Mouse (Mus musculus): ENCODE data around the gene Ndufa7. TPM values are rescaled to one million over a fixed set of nuclear protein-coding genes. Genes with fewer than 3 reads are reported as not detected.

The Ndufa7 gene
- polyA plus RNA-seq, 1 experiment from 2014 or later = 568 TPM

GRCm38 (mm10) chr17:33807181-33807888, 17.0 kb upstream of the Ndufa7 start:
- no peak for DNase-seq (ENCODE audit: low spot score)
- 70% methylated on average over 8 of the region's 9 CpGs for WGBS

GRCm38 (mm10) chr17:33808192-33808591, 16.2 kb upstream of the Ndufa7 start:
- ATAC-seq (ENCODE audit: low FRiP score) = no peak

More at GRCm38 (mm10) chr17:33807181-33807888, 17.0 kb upstream of the Ndufa7 start:
- Histone ChIP-seq H3K9ac (no peak overlapping the region), H3K4me1 (replicated peaks; ENCODE audit: control insufficient read depth, insufficient read depth, low read length) (peaks cover 7% of the 10 kb centered on the region), H3K4me2 (replicated peaks) (no peak overlapping the region), H3K4me3 (replicated peaks; ENCODE audit: low read length) (no peak overlapping the region), H3K27me3 (ENCODE audit: control insufficient read depth, insufficient read depth, low read length) (peaks cover 4% of the 10 kb centered on the region; the same call in 1 of the 2 replicates), H3K27ac (no peak overlapping the region), H3K9me3 (ENCODE audit: control insufficient read depth, low read length) (no peaks in the 10 kb centered on the region), H3K36me3 (replicated peaks; ENCODE audit: control insufficient read depth, insufficient read depth) (no peaks in the 10 kb centered on the region)
- ATAC-seq (ENCODE audit: low FRiP score) = no peak

GRCm38 (mm10) chr17:33810334-33811141, 13.8 kb upstream of the Ndufa7 start, which contains the start of gene Kank3:
Gene Kank3, plus strand, starts transcription at chr17:33810519.
- H3K27ac ChIP-seq = no peak within 1 kb of the TSS

More at GRCm38 (mm10) chr17:33808192-33808591, 16.2 kb upstream of the Ndufa7 start:
- Histone ChIP-seq H3K4me2 (replicated peaks) (no peak overlapping the region), H3K36me3 (replicated peaks; ENCODE audit: control insufficient read depth, insufficient read depth) (no peaks in the 10 kb centered on the region), H3K9ac (no peak overlapping the region), H3K9me3 (ENCODE audit: control insufficient read depth, low read length) (no peaks in the 10 kb centered on the region), H3K27me3 (ENCODE audit: control insufficient read depth, insufficient read depth, low read length) (peaks cover 4% of the 10 kb centered on the region; the same call in 1 of the 2 replicates), H3K4me1 (replicated peaks; ENCODE audit: control insufficient read depth, insufficient read depth, low read length) (peaks cover 7% of the 10 kb centered on the region), H3K4me3 (replicated peaks; ENCODE audit: low read length) (no peak overlapping the region), H3K27ac (no peak overlapping the region)
- WGBS = 44% methylated on average over 10 of the region's 10 CpGs
- no peak for DNase-seq (ENCODE audit: low spot score)

GRCm38 (mm10) chr17:33811142-33811516, 13.2 kb upstream of the Ndufa7 start:
- Histone ChIP-seq H3K4me3 (replicated peaks; ENCODE audit: low read length) (peak overlapping the region; percentile 56), H3K4me2 (replicated peaks) (peak overlapping the region; percentile 79), H3K9ac (peak overlapping the region; percentile 52; the same call in 1 of the 2 replicates), H3K36me3 (replicated peaks; ENCODE audit: control insufficient read depth, insufficient read depth) (no peaks in the 10 kb centered on the region), H3K9me3 (ENCODE audit: control insufficient read depth, low read length) (no peaks in the 10 kb centered on the region), H3K4me1 (replicated peaks; ENCODE audit: control insufficient read depth, insufficient read depth, low read length) (peaks cover 7% of the 10 kb centered on the region), H3K27me3 (ENCODE audit: control insufficient read depth, insufficient read depth, low read length) (peaks cover 4% of the 10 kb centered on the region; the same call in 1 of the 2 replicates), H3K27ac (no peak overlapping the region)
- DNase-seq (ENCODE audit: low spot score) = no peak
- peak; percentile 7; the same call in 1 of the 2 replicates for ATAC-seq (ENCODE audit: low FRiP score)
- 38% methylated on average over 7 of the region's 7 CpGs for WGBS

More at GRCm38 (mm10) chr17:33810334-33811141, 13.8 kb upstream of the Ndufa7 start, which contains the start of gene Kank3:
- peaks cover 4% of the 10 kb centered on the region; the same call in 1 of the 2 replicates for H3K27me3 ChIP-seq (ENCODE audit: control insufficient read depth, insufficient read depth, low read length)
- H3K9ac ChIP-seq = peak within 1 kb of the TSS; percentile 52
- no peaks in the 10 kb centered on the region for H3K9me3 ChIP-seq (ENCODE audit: control insufficient read depth, low read length)
- peak within 1 kb of the TSS; percentile 56 for H3K4me3 ChIP-seq (replicated peaks; ENCODE audit: low read length)
- under 1% methylated on average over 36 of the region's 36 CpGs for WGBS
- no peaks in the 10 kb centered on the region for H3K36me3 ChIP-seq (replicated peaks; ENCODE audit: control insufficient read depth, insufficient read depth)
- DNase-seq (ENCODE audit: low spot score) = peak; percentile 97
- H3K4me1 ChIP-seq (replicated peaks; ENCODE audit: control insufficient read depth, insufficient read depth, low read length) = peaks cover 7% of the 10 kb centered on the region
- H3K4me2 ChIP-seq (replicated peaks) = peak within 1 kb of the TSS; percentile 79
- ATAC-seq (ENCODE audit: low FRiP score) = peak; percentile 98

GRCm38 (mm10) chr17:33812475-33812874, 11.9 kb upstream of the Ndufa7 start:
- ATAC-seq (ENCODE audit: low FRiP score) = no peak
- WGBS = 63% methylated on average over 3 of the region's 3 CpGs
- H3K4me2 ChIP-seq (replicated peaks) = no peak overlapping the region
- no peak overlapping the region for H3K4me3 ChIP-seq (replicated peaks; ENCODE audit: low read length)
- H3K36me3 ChIP-seq (replicated peaks; ENCODE audit: control insufficient read depth, insufficient read depth) = no peaks in the 10 kb centered on the region
- no peaks in the 10 kb centered on the region for H3K9me3 ChIP-seq (ENCODE audit: control insufficient read depth, low read length)
- H3K4me1 ChIP-seq (replicated peaks; ENCODE audit: control insufficient read depth, insufficient read depth, low read length) = peaks cover 7% of the 10 kb centered on the region
- DNase-seq (ENCODE audit: low spot score) = no peak
- no peak overlapping the region for H3K27ac ChIP-seq
- no peak overlapping the region for H3K9ac ChIP-seq
- H3K27me3 ChIP-seq (ENCODE audit: control insufficient read depth, insufficient read depth, low read length) = peaks cover 4% of the 10 kb centered on the region; the same call in 1 of the 2 replicates

GRCm38 (mm10) chr17:33812990-33813389, 11.4 kb upstream of the Ndufa7 start:
- ATAC-seq (ENCODE audit: low FRiP score) (no peak), DNase-seq (ENCODE audit: low spot score) (no peak)
- 67% methylated on average over 4 of the region's 4 CpGs for WGBS
- Histone ChIP-seq H3K4me3 (replicated peaks; ENCODE audit: low read length) (no peak overlapping the region), H3K4me1 (replicated peaks; ENCODE audit: control insufficient read depth, insufficient read depth, low read length) (peaks cover 9% of the 10 kb centered on the region), H3K27ac (no peak overlapping the region), H3K4me2 (replicated peaks) (no peak overlapping the region), H3K36me3 (replicated peaks; ENCODE audit: control insufficient read depth, insufficient read depth) (no peaks in the 10 kb centered on the region), H3K9ac (no peak overlapping the region), H3K27me3 (ENCODE audit: control insufficient read depth, insufficient read depth, low read length) (peaks cover 4% of the 10 kb centered on the region; the same call in 1 of the 2 replicates), H3K9me3 (ENCODE audit: control insufficient read depth, low read length) (no peaks in the 10 kb centered on the region)

- Histone ChIP-seq H3K4me2 (replicated peaks) (no peak overlapping the region), H3K9ac (no peak overlapping the region), H3K4me3 (replicated peaks; ENCODE audit: low read length) (no peak overlapping the region), H3K4me1 (replicated peaks; ENCODE audit: control insufficient read depth, insufficient read depth, low read length) (peaks cover 16% of the 10 kb centered on the region), H3K9me3 (ENCODE audit: control insufficient read depth, low read length) (no peaks in the 10 kb centered on the region), H3K36me3 (replicated peaks; ENCODE audit: control insufficient read depth, insufficient read depth) (peaks cover 18% of the 10 kb centered on the region), H3K27ac (no peak overlapping the region), H3K27me3 (ENCODE audit: control insufficient read depth, insufficient read depth, low read length) (peaks cover 4% of the 10 kb centered on the region; the same call in 1 of the 2 replicates)
- 94% methylated on average over 5 of the region's 6 CpGs for WGBS
- no peak for ATAC-seq (ENCODE audit: low FRiP score)
- DNase-seq (ENCODE audit: low spot score) = no peak
Measured at GRCm38 (mm10) chr17:33815399-33815798, 9.0 kb upstream of the Ndufa7 start.

GRCm38 (mm10) chr17:33816612-33817011, 7.8 kb upstream of the Ndufa7 start:
- Histone ChIP-seq H3K9ac (peak overlapping the region; percentile 85), H3K4me3 (replicated peaks; ENCODE audit: low read length) (peak overlapping the region; percentile 56), H3K4me2 (replicated peaks) (peak overlapping the region; percentile 96), H3K9me3 (ENCODE audit: control insufficient read depth, low read length) (no peaks in the 10 kb centered on the region), H3K36me3 (replicated peaks; ENCODE audit: control insufficient read depth, insufficient read depth) (peaks cover 30% of the 10 kb centered on the region), H3K27me3 (ENCODE audit: control insufficient read depth, insufficient read depth, low read length) (no peaks in the 10 kb centered on the region), H3K27ac (no peak overlapping the region), H3K4me1 (replicated peaks; ENCODE audit: control insufficient read depth, insufficient read depth, low read length) (peaks cover 9% of the 10 kb centered on the region)
- DNase-seq (ENCODE audit: low spot score) = no peak
- no peak for ATAC-seq (ENCODE audit: low FRiP score)
- WGBS = 69% methylated on average over 5 of the region's 5 CpGs

Data from hindbrain, embryonic 14.5 days (tissue).